ENCODE assay signal across 8 mouse cellular contexts in genomic region chr19:10023304-10023758, GRCm38 (mm10). TPM values are rescaled to one million over a fixed set of nuclear protein-coding genes. Genes with fewer than 3 reads are reported as not detected.
DNase-seq lines count a peak whose midpoint lies in the region; ATAC-seq and TF ChIP-seq lines count a peak whose summit lies in the region.
"Had no signal": no experiment of that assay in that cellular context is flagged by ENCODE, and none has a peak within 500 bp of the region (broad histone marks: within the 10 kb centered on the region; RNA-seq: fewer than 3 reads in every experiment).

No protein-coding gene starts in this region.

- H3K4me2 ChIP-seq in intestine, embryonic 14.5 days (ENCODE audit: low read length) = no peak overlapping the region
- no peak overlapping the region for H3K4me2 ChIP-seq in intestine, postnatal 0 days (replicated peaks; ENCODE audit: low read depth)
- H3K4me2 ChIP-seq in liver, embryonic 11.5 days = peak overlapping the region; percentile 21

- WGBS in intestine, embryonic 14.5 days = 61% methylated on average over 9 of the region's 9 CpGs
- 67% methylated on average over 9 of the region's 9 CpGs for WGBS in intestine, postnatal 0 days
- 50% methylated on average over 9 of the region's 9 CpGs for WGBS in liver, embryonic 11.5 days

- peaks cover 9% of the 10 kb centered on the region for H3K36me3 ChIP-seq in intestine, embryonic 14.5 days (ENCODE audit: control insufficient read depth, insufficient read depth, low read length)
- peaks cover 18% of the 10 kb centered on the region; the same call in 1 of the 2 replicates for H3K36me3 ChIP-seq in intestine, postnatal 0 days (ENCODE audit: control insufficient read depth, insufficient read depth)
- peaks cover 13% of the 10 kb centered on the region for H3K36me3 ChIP-seq in liver, embryonic 11.5 days (ENCODE audit: control insufficient read depth, insufficient read depth, low read length)

- peaks cover 28% of the 10 kb centered on the region; the same call in 1 of the 2 replicates for H3K4me1 ChIP-seq in intestine, embryonic 14.5 days (replicated peaks; ENCODE audit: control insufficient read depth, insufficient read depth, low read length)
- H3K4me1 ChIP-seq in intestine, postnatal 0 days (replicated peaks; ENCODE audit: control insufficient read depth, insufficient read depth, low read length) = peaks cover 9% of the 10 kb centered on the region
- H3K4me1 ChIP-seq in brown adipose tissue, adult 24 weeks (ENCODE audit: control insufficient read depth, insufficient read depth, insufficient read length, low read length) = peaks cover 20% of the 10 kb centered on the region
- peaks cover 72% of the 10 kb centered on the region for H3K4me1 ChIP-seq in liver, embryonic 11.5 days (replicated peaks; ENCODE audit: control insufficient read depth, insufficient read depth, low read length)

- H3K4me3 ChIP-seq in intestine, embryonic 14.5 days (ENCODE audit: low read depth, low read length) = no peak overlapping the region
- no peak overlapping the region for H3K4me3 ChIP-seq in intestine, postnatal 0 days (ENCODE audit: low read depth, low read length)
- no peak overlapping the region for H3K4me3 ChIP-seq in brown adipose tissue, adult 24 weeks (ENCODE audit: insufficient read depth, low read depth, low read length)
- no peak overlapping the region for H3K4me3 ChIP-seq in liver, embryonic 11.5 days (ENCODE audit: low read depth, low read length)

- H3K27ac ChIP-seq in intestine, embryonic 14.5 days (ENCODE audit: low read depth) = 0 out of 2 replicates have a peak overlapping the region, but pooled peaks have one; percentile 34
- H3K27ac ChIP-seq in intestine, postnatal 0 days (ENCODE audit: low read depth, low read length) = no peak overlapping the region
- peak overlapping the region; percentile 67 for H3K27ac ChIP-seq in brown adipose tissue, adult 24 weeks (replicated peaks; ENCODE audit: low read depth, low read length)
- H3K27ac ChIP-seq in liver, embryonic 11.5 days (ENCODE audit: low read depth, low read length) = peak overlapping the region; percentile 67

- H3K9ac ChIP-seq in intestine, embryonic 14.5 days (ENCODE audit: low read length) = no peak overlapping the region
- H3K9ac ChIP-seq in intestine, postnatal 0 days (ENCODE audit: low read depth, low read length) = no peak overlapping the region
- no peak overlapping the region for H3K9ac ChIP-seq in liver, embryonic 11.5 days (ENCODE audit: low read depth, low read length)
- H3K9ac ChIP-seq: forebrain, postnatal 0 days had no signal

- H3K9me3 ChIP-seq in intestine, embryonic 14.5 days (ENCODE audit: control insufficient read depth, low read length) = no peaks in the 10 kb centered on the region
- H3K9me3 ChIP-seq in intestine, postnatal 0 days (ENCODE audit: control insufficient read depth) = no peaks in the 10 kb centered on the region
- H3K9me3 ChIP-seq in liver, embryonic 11.5 days (ENCODE audit: control insufficient read depth, low read length) = no peaks in the 10 kb centered on the region

- no peak for ATAC-seq in intestine, embryonic 14.5 days (replicated peaks; ENCODE audit: low FRiP score, low TSS enrichment, low read depth)
- ATAC-seq in intestine, postnatal 0 days = no peak
- ATAC-seq in liver, embryonic 11.5 days (replicated peaks; ENCODE audit: low FRiP score) = no peak; the same call in 1 of the 2 replicates

- H3K27me3 ChIP-seq in intestine, embryonic 14.5 days (replicated peaks; ENCODE audit: control insufficient read depth, insufficient read depth, low read length) = no peaks in the 10 kb centered on the region
- no peaks in the 10 kb centered on the region for H3K27me3 ChIP-seq in intestine, postnatal 0 days (replicated peaks; ENCODE audit: control insufficient read depth, insufficient read depth, low read length)
- no peaks in the 10 kb centered on the region for H3K27me3 ChIP-seq in liver, embryonic 11.5 days (replicated peaks; ENCODE audit: control insufficient read depth, insufficient read depth, low read length)

- TF ChIP-seq CTCF in intestine, postnatal 0 days (IDR thresholded peaks at IDR 0.05; ENCODE audit: low read depth) = no peak

- DNase-seq in intestine, embryonic 14.5 days (ENCODE audit: low spot score) = no peak
- DNase-seq in 416B (ENCODE audit: low read depth) = peak; percentile 59
- DNase-seq in liver, embryonic 11.5 days (ENCODE audit: low spot score) = no peak
- no peak for DNase-seq in cerebellum, postnatal 25 days
- DNase-seq in urinary bladder, adult 2 months (ENCODE audit: low spot score) = no peak

RNA-seq across cellular contexts. Expression of gene Fads3, which starts 18.0 kb away (rescaled TPM):
- 8.4 and 11.5 TPM in 2 replicates for polyA plus RNA-seq in intestine, embryonic 14.5 days (2014; fragmentation: Nextera tagmentation; extraction: Ambion mirVana)
- 4.7 and 4.8 TPM in 2 replicates for polyA plus RNA-seq in intestine, postnatal 0 days (2015; fragmentation: Nextera tagmentation; extraction: Ambion mirVana)
- 31.1 and 34.2 TPM in 2 replicates for polyA plus RNA-seq in brown adipose tissue, adult 24 weeks (2012; ENCODE audit: insufficient read depth, insufficient read length, missing spikeins)
- 7.2 and 7.3 TPM in 2 replicates for polyA plus RNA-seq in liver, embryonic 11.5 days (2014; fragmentation: Nextera tagmentation; extraction: Ambion mirVana)
- 38.6 and 41.9 TPM in 2 replicates for polyA plus RNA-seq in urinary bladder, adult 2 months (2012; rRNA removed)

RNA-seq across cellular contexts. Expression of gene Rab3il1, which starts 21.9 kb away (rescaled TPM):
- 30.0 and 32.7 TPM in 2 replicates for polyA plus RNA-seq in intestine, embryonic 14.5 days (2014; fragmentation: Nextera tagmentation; extraction: Ambion mirVana)
- polyA plus RNA-seq in intestine, postnatal 0 days (2015; fragmentation: Nextera tagmentation; extraction: Ambion mirVana) = 63.6 and 65.8 TPM in 2 replicates
- polyA plus RNA-seq in brown adipose tissue, adult 24 weeks (2012; ENCODE audit: insufficient read depth, insufficient read length, missing spikeins) = 4.8 and 7.5 TPM in 2 replicates
- 133 and 137 TPM in 2 replicates for polyA plus RNA-seq in liver, embryonic 11.5 days (2014; fragmentation: Nextera tagmentation; extraction: Ambion mirVana)
- polyA plus RNA-seq in urinary bladder, adult 2 months (2012; rRNA removed) = 22.0 and 23.6 TPM in 2 replicates

RNA-seq across cellular contexts. Expression of gene Best1, which starts 21.9 kb away (rescaled TPM):
- 0.55 and 0.64 TPM in 2 replicates for polyA plus RNA-seq in intestine, embryonic 14.5 days (2014; fragmentation: Nextera tagmentation; extraction: Ambion mirVana)
- 0.61 and 0.89 TPM in 2 replicates for polyA plus RNA-seq in intestine, postnatal 0 days (2015; fragmentation: Nextera tagmentation; extraction: Ambion mirVana)
- not detected in 2 replicates for polyA plus RNA-seq in brown adipose tissue, adult 24 weeks (2012; ENCODE audit: insufficient read depth, insufficient read length, missing spikeins)
- 0.31 and 0.59 TPM in 2 replicates for polyA plus RNA-seq in liver, embryonic 11.5 days (2014; fragmentation: Nextera tagmentation; extraction: Ambion mirVana)
- 3.8 and 4.2 TPM in 2 replicates for polyA plus RNA-seq in urinary bladder, adult 2 months (2012; rRNA removed)

RNA-seq across cellular contexts. Expression of gene Fth1, which starts 42.9 kb away (rescaled TPM):
- 1,450 and 1,529 TPM in 2 replicates for polyA plus RNA-seq in intestine, embryonic 14.5 days (2014; fragmentation: Nextera tagmentation; extraction: Ambion mirVana)
- polyA plus RNA-seq in intestine, postnatal 0 days (2015; fragmentation: Nextera tagmentation; extraction: Ambion mirVana) = 6,780 and 7,050 TPM in 2 replicates
- 4,010 and 5,287 TPM in 2 replicates for polyA plus RNA-seq in brown adipose tissue, adult 24 weeks (2012; ENCODE audit: insufficient read depth, insufficient read length, missing spikeins)
- polyA plus RNA-seq in liver, embryonic 11.5 days (2014; fragmentation: Nextera tagmentation; extraction: Ambion mirVana) = 3,796 and 3,887 TPM in 2 replicates
- 2,402 and 3,491 TPM in 2 replicates for polyA plus RNA-seq in urinary bladder, adult 2 months (2012; rRNA removed)
